Mouse (Mus musculus): ENCODE measurements around the gene Tldc1. TPM values are rescaled to one million over a fixed set of nuclear protein-coding genes. Genes with fewer than 3 reads are reported as not detected.

The Tldc1 gene
- 10 to 100 TPM; 16.2 to 19.5 TPM for total RNA-seq (2021)
- long read RNA-seq, experiment 1, transcript Tldc1-201 (8 exons, 3,085 nt): major isoform, 19 of 23 reads
- long read RNA-seq, experiment 1, partial matches to known transcripts: 3 of 23 reads
- long read RNA-seq, experiment 1, other reads (novel, unspliced or antisense): 1 of 23 reads
- long read RNA-seq, experiment 2, transcript Tldc1-201 (8 exons, 3,085 nt): major isoform, 22 of 27 reads
- long read RNA-seq, experiment 2, partial matches to known transcripts: 3 of 27 reads
- long read RNA-seq, experiment 2, other reads (novel, unspliced or antisense): 2 of 27 reads

GRCm38 (mm10) chr8:119778263-119778662, at the start of gene Tldc1:
TSS of gene Tldc1 (minus strand) at chr8:119778416.
- DNase-seq (ENCODE audit: low spot score in 2 of 2): peak; percentile 99 to 100

GRCm38 (mm10) chr8:119827721-119828153, 49.5 kb upstream of the Tldc1 start:
- DNase-seq (ENCODE audit: low spot score in 2 of 2): no peak

- DNase-seq (ENCODE audit: low spot score in 2 of 2): no peak
Observed at GRCm38 (mm10) chr8:119826982-119827381, 48.8 kb upstream of the Tldc1 start.

GRCm38 (mm10) chr8:119825950-119826730, 47.9 kb upstream of the Tldc1 start:
- DNase-seq (ENCODE audit: low spot score in 2 of 2): no peak

- no peak for DNase-seq (ENCODE audit: low spot score in 2 of 2)
Observed at GRCm38 (mm10) chr8:119824809-119825273, 46.6 kb upstream of the Tldc1 start.

GRCm38 (mm10) chr8:119824100-119824499, 45.9 kb upstream of the Tldc1 start:
- peak in 1 of 2 experiments; percentile 75 for DNase-seq (ENCODE audit: low spot score in 2 of 2)

GRCm38 (mm10) chr8:119823278-119823677, 45.1 kb upstream of the Tldc1 start:
- no peak for DNase-seq (ENCODE audit: low spot score in 2 of 2)

GRCm38 (mm10) chr8:119821691-119822090, 43.5 kb upstream of the Tldc1 start:
- no peak for DNase-seq (ENCODE audit: low spot score in 2 of 2)

GRCm38 (mm10) chr8:119819976-119820375, 41.8 kb upstream of the Tldc1 start:
- no peak for DNase-seq (ENCODE audit: low spot score in 2 of 2)

GRCm38 (mm10) chr8:119819316-119819715, 41.1 kb upstream of the Tldc1 start:
- DNase-seq (ENCODE audit: low spot score in 2 of 2): no peak

GRCm38 (mm10) chr8:119817446-119817845, 39.2 kb upstream of the Tldc1 start:
- DNase-seq (ENCODE audit: low spot score in 2 of 2): no peak

GRCm38 (mm10) chr8:119816219-119816618, 38.0 kb upstream of the Tldc1 start:
- no peak for DNase-seq (ENCODE audit: low spot score in 2 of 2)

- DNase-seq (ENCODE audit: low spot score in 2 of 2): no peak
Observed at GRCm38 (mm10) chr8:119812650-119813431, 34.6 kb upstream of the Tldc1 start.

- DNase-seq (ENCODE audit: low spot score in 2 of 2): no peak
Observed at GRCm38 (mm10) chr8:119811925-119812324, 33.7 kb upstream of the Tldc1 start.

GRCm38 (mm10) chr8:119810953-119811499, 32.8 kb upstream of the Tldc1 start:
- no peak for DNase-seq (ENCODE audit: low spot score in 2 of 2)

- peak; percentile 56 to 62 for DNase-seq (ENCODE audit: low spot score in 2 of 2)
Observed at GRCm38 (mm10) chr8:119810127-119810868, 32.1 kb upstream of the Tldc1 start.

- no peak for DNase-seq (ENCODE audit: low spot score in 2 of 2)
Observed at GRCm38 (mm10) chr8:119809620-119810019, 31.4 kb upstream of the Tldc1 start.

- DNase-seq (ENCODE audit: low spot score in 2 of 2): no peak
Observed at GRCm38 (mm10) chr8:119807687-119808086, 29.5 kb upstream of the Tldc1 start.

- peak; percentile 73 to 78 for DNase-seq (ENCODE audit: low spot score in 2 of 2)
Observed at GRCm38 (mm10) chr8:119806422-119807263, 28.4 kb upstream of the Tldc1 start.

Data from layer of hippocampus, postnatal 14 days (tissue).